Mouse (Mus musculus) forebrain, embryonic 14.5 days (tissue): ENCODE results near the gene 0610037L13Rik. TPM values are rescaled to one million over a fixed set of nuclear protein-coding genes. Genes with fewer than 3 reads are reported as not detected.

Source experiments
- ATAC-seq: fragments of 200-750 bp; cut with Nextera tagmentation; 2 replicates; pipeline ENCODE4 v1.8.0; 2017; ENCODE audit warnings: mild to moderate bottlenecking, moderate library complexity
- DNase-seq: peaks from one replicate; pipeline ENCODE4 v3.0.0-alpha.2; 2015; ENCODE audit warnings: low spot score
- H3K27ac ChIP-seq: fragments of 300-500 bp; sonication (generic); 2 replicates; pipeline ENCODE4 v1.5.1; 2014; ENCODE audit warnings: low read depth, mild to moderate bottlenecking, control low read depth, low read length, moderate library complexity
- H3K27me3 ChIP-seq: fragments of 300-500 bp; sonication (generic); replicated peaks from 2 replicates; pipeline ENCODE4 v1.6.1; 2014; ENCODE audit warnings: low read length, control low read depth, mixed read lengths; ENCODE audit not compliant: control insufficient read depth, insufficient read depth
- H3K36me3 ChIP-seq: fragments of 300-500 bp; sonication (generic); 2 replicates; pipeline ENCODE4 v1.6.1; 2014; ENCODE audit warnings: low read length, control low read depth; ENCODE audit not compliant: control insufficient read depth, insufficient read depth
- H3K4me1 ChIP-seq: fragments of 300-500 bp; sonication (generic); 2 replicates; pipeline ENCODE4 v1.6.1; 2014; ENCODE audit warnings: antibody characterized with exemption, low read length, control low read depth; ENCODE audit not compliant: control insufficient read depth, insufficient read depth
- H3K4me2 ChIP-seq: fragments of 300-500 bp; sonication (generic); 2 replicates; pipeline ENCODE4 v1.6.1; 2014; ENCODE audit warnings: mild to moderate bottlenecking, control low read depth, low read length
- H3K4me3 ChIP-seq: fragments of 300-500 bp; sonication (generic); 2 replicates; pipeline ENCODE4 v1.5.1; 2014; ENCODE audit warnings: low read depth, low read length, control low read depth
- H3K9ac ChIP-seq: fragments of 300-500 bp; sonication (generic); 2 replicates; pipeline ENCODE4 v1.6.1; 2014; ENCODE audit warnings: mild to moderate bottlenecking, low read length, control low read depth, moderate library complexity
- H3K9me3 ChIP-seq: fragments of 300-500 bp; sonication (generic); replicated peaks from 2 replicates; pipeline ENCODE4 v1.6.1; 2016; ENCODE audit warnings: low read length, control low read depth, mixed read lengths; ENCODE audit not compliant: control insufficient read depth
- WGBS: fragments of 180-500 bp; shearing (Covaris S2); extraction: QIAGEN DNeasy Blood & Tissue Kit; methylation state at CpG from one replicate; pipeline ENCODE4 v1.1.7; 2014; 5-methylcytosine and 5-hydroxymethylcytosine counted together
- polyA plus RNA-seq: library from polyadenylated mRNA; unstranded; fragments of >200 nt; fragmentation: Nextera tagmentation; extraction: Ambion mirVana; gene quantifications from 2 replicates; pipeline ENCODE4 v1.2.1, GENCODE M21; 2014

The 0610037L13Rik gene
- polyA plus RNA-seq, 1 experiment from 2014 or later = 127 TPM

- Histone ChIP-seq H3K36me3 (peaks cover 97% of the 10 kb centered on the region), H3K4me3 (no peak overlapping the region), H3K9ac (no peak overlapping the region), H3K4me2 (no peak overlapping the region), H3K9me3 (no peaks in the 10 kb centered on the region), H3K27ac (no peak overlapping the region; the same call in 1 of the 2 replicates), H3K4me1 (no peaks in the 10 kb centered on the region), H3K27me3 (no peaks in the 10 kb centered on the region)
- ATAC-seq (no peak), DNase-seq (peak; percentile 27)
- 72% methylated on average over 11 of the region's 11 CpGs for WGBS
Observed at GRCm38 (mm10) chr4:107856958-107857686, 32.5 kb upstream of the 0610037L13Rik start.

GRCm38 (mm10) chr4:107858995-107859394 is 30.6 kb upstream of the 0610037L13Rik start:
- DNase-seq (no peak), ATAC-seq (no peak)
- WGBS = 88% methylated on average over 7 of the region's 7 CpGs
- no peak overlapping the region for H3K9ac ChIP-seq
- no peak overlapping the region for H3K4me3 ChIP-seq
- no peak overlapping the region for H3K27ac ChIP-seq
- peaks cover 96% of the 10 kb centered on the region for H3K36me3 ChIP-seq
- no peaks in the 10 kb centered on the region for H3K4me1 ChIP-seq
- H3K4me2 ChIP-seq = no peak overlapping the region
- no peaks in the 10 kb centered on the region for H3K27me3 ChIP-seq
- no peaks in the 10 kb centered on the region for H3K9me3 ChIP-seq

DNA sequence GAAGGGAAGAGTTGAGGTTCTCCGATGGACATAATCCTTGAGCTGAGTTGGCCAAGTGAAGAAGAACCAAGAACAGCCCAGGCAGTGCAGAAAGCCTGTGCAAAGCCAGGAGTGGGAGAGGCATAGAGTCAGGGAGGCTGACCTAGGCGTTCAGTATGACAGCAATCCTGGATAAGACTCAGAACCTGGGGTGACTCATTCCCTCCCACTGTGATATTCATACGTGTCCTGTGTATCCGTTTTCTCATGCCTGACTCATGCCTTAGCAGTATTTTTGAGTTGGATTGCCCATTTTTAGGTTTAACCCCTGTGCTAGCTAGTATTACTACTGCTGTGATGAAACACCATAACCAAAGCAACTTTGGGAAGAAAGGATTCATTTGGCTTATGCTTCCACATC is 24.7 kb upstream of the 0610037L13Rik start:
- H3K36me3 ChIP-seq = peaks cover 77% of the 10 kb centered on the region
- no peak overlapping the region for H3K9ac ChIP-seq
- H3K4me2 ChIP-seq = no peak overlapping the region
- no peak overlapping the region for H3K4me3 ChIP-seq
- H3K4me1 ChIP-seq = no peaks in the 10 kb centered on the region
- WGBS = 89% methylated on average over 4 of the region's 4 CpGs
- DNase-seq (no peak), ATAC-seq (no peak)
- H3K27ac ChIP-seq = no peak overlapping the region
- H3K27me3 ChIP-seq = no peaks in the 10 kb centered on the region
- no peaks in the 10 kb centered on the region for H3K9me3 ChIP-seq

- peak; percentile 96 for ATAC-seq
- whole genome bisulfite sequencing = 2% methylated on average over 48 of the region's 48 CpGs
- Histone ChIP-seq H3K4me2 (peak within 1 kb of the TSS; percentile 59), H3K27ac (peak within 1 kb of the TSS; percentile 63; the same call in 1 of the 2 replicates), H3K9me3 (no peaks in the 10 kb centered on the region), H3K4me1 (peaks cover 5% of the 10 kb centered on the region), H3K27me3 (no peaks in the 10 kb centered on the region), H3K4me3 (peak within 1 kb of the TSS; percentile 77), H3K36me3 (peaks cover 46% of the 10 kb centered on the region), H3K9ac (peak within 1 kb of the TSS; percentile 81)
- DNase-seq = peak; percentile 98
Observed at GRCm38 (mm10) chr4:107879254-107880050, 10.2 kb upstream of the 0610037L13Rik start, which contains the start of gene Magoh. Gene Magoh, plus strand, starts transcription at chr4:107879755.

GRCm38 (mm10) chr4:107881631-107882030 is 8.0 kb upstream of the 0610037L13Rik start:
- no peaks in the 10 kb centered on the region for H3K27me3 ChIP-seq
- ATAC-seq (no peak), DNase-seq (no peak)
- H3K4me2 ChIP-seq = no peak overlapping the region
- H3K4me3 ChIP-seq = no peak overlapping the region
- no peak overlapping the region for H3K9ac ChIP-seq
- WGBS = 97% methylated on average over 1 of the region's 1 CpGs
- peaks cover 55% of the 10 kb centered on the region for H3K36me3 ChIP-seq
- H3K27ac ChIP-seq = no peak overlapping the region
- H3K9me3 ChIP-seq = no peaks in the 10 kb centered on the region
- peaks cover 5% of the 10 kb centered on the region for H3K4me1 ChIP-seq

DNA sequence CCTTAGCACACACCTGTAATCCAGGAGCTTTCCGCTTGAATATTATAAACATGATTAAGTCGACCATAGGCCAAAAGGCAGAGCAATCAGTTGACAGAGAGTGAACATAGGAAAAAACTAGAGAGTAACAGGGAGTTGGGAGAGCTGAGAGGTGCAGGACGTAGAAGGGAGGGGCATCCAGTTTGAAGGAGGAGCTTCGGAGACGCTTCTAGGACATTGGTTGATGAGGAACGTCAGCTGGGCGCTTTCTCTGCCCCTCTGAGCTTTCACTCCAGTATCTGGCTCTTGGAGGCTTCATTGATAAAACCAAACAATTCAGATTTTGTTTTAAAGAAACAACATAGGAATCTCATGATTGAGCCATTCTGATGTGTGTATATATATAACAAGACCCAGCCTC is 3.2 kb upstream of the 0610037L13Rik start:
- Histone ChIP-seq H3K27me3 (no peaks in the 10 kb centered on the region), H3K4me1 (peaks cover 7% of the 10 kb centered on the region; the same call in 1 of the 2 replicates), H3K9ac (no peak overlapping the region), H3K36me3 (peaks cover 58% of the 10 kb centered on the region), H3K27ac (no peak overlapping the region), H3K4me2 (no peak overlapping the region), H3K9me3 (no peaks in the 10 kb centered on the region), H3K4me3 (no peak overlapping the region)
- 68% methylated on average over 7 of the region's 7 CpGs for WGBS
- DNase-seq = no peak
- no peak for ATAC-seq

DNA sequence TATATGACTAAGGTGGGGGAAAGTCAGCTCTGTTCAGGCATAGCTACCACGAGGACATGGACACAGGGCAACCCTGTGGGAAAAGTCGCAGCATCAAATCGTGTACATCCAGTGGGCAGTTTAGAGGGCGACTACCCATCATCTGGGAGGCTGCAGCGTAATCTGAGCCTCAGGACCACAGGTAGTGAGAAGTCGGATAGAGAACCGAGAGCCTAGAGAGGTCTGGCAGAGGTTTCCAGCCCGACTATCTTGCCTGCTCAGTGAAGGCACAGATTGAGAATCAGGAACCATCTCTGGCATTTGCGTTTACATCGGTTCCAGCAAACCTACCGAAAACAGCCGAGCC is 255 bp upstream of the 0610037L13Rik start:
- DNase-seq (no peak), ATAC-seq (peak; percentile 45)
- peak overlapping the region; percentile 69 for H3K4me2 ChIP-seq
- H3K27ac ChIP-seq = peak overlapping the region; percentile 88
- no peaks in the 10 kb centered on the region for H3K27me3 ChIP-seq
- H3K4me3 ChIP-seq = peak overlapping the region; percentile 56
- H3K4me1 ChIP-seq = peaks cover 7% of the 10 kb centered on the region; the same call in 1 of the 2 replicates
- H3K9ac ChIP-seq = peak overlapping the region; percentile 64
- H3K9me3 ChIP-seq = no peaks in the 10 kb centered on the region
- under 1% methylated on average over 12 of the region's 12 CpGs for WGBS
- peaks cover 51% of the 10 kb centered on the region for H3K36me3 ChIP-seq

DNA sequence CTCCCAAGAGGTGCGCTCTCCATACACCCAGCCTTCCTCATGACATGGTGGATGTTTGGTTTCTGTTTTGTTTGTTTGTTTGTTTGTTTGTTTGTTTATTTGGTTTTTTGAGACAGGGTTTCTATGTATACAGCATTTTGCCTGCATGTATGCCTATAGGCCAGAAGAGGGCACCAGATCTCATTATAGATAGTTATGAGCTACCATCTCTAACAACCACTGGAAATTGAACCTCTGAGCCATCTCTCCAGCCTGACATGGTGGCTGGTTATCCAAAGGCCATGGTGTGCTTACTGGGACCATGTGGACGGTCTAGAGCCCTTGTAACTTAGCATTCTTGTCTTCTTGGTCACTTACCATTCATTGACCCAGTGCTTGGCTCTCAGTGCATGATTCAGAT is 3.0 kb downstream of the 0610037L13Rik start:
- Histone ChIP-seq H3K27me3 (no peaks in the 10 kb centered on the region), H3K4me3 (no peak overlapping the region), H3K9ac (no peak overlapping the region), H3K4me2 (no peak overlapping the region), H3K36me3 (peaks cover 55% of the 10 kb centered on the region), H3K9me3 (no peaks in the 10 kb centered on the region), H3K27ac (no peak overlapping the region), H3K4me1 (peaks cover 7% of the 10 kb centered on the region; the same call in 1 of the 2 replicates)
- ATAC-seq = no peak
- 84% methylated on average over 2 of the region's 2 CpGs for WGBS
- DNase-seq = peak; percentile 63
